ENCODE assay signal across 8 mouse cellular contexts in the genomic region with DNA sequence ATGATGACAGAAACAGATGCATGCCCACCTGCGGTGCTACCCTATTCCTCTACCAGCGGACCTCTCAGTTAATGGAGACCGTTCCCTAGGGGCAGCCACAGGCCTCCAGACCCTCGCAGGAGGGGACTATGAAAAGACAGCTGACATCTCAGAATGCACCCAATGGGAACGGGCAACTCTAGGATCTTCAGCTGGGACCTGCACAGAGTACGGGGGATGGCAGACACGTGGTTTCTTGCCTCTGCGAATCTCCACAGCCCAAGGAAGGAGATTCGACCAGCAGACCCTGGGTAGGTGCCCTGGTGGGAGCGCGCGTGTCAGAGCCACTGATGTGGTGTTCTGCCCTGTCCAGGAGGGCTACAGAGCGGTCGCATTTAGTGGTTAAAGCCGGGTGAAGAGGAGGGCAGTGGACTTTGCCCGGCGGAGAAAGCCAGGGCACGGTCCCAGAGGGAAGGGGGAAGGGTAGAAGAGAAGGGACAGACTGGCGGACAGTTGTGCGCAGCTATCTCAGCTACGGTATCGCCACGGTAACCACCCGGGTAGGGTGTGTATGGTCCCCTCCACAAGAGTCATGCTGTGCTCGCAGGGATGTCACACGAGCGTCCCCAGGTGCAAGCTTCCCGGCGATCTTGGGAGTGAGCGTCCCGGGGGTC. TPM values are rescaled to one million over a fixed set of nuclear protein-coding genes. Genes with fewer than 3 reads are reported as not detected.
DNase-seq lines count a peak whose midpoint lies in the region; ATAC-seq lines count a peak whose summit lies in the region.

No protein-coding gene starts in this region.

- H3K4me2 ChIP-seq in heart, embryonic 12.5 days, result peak overlapping the region; percentile 71
- peak overlapping the region; percentile 76 for H3K4me2 ChIP-seq in hindbrain, embryonic 16.5 days (ENCODE audit: low read length)
- peak overlapping the region; percentile 66 for H3K4me2 ChIP-seq in liver, embryonic 13.5 days
- H3K4me2 ChIP-seq in stomach, embryonic 14.5 days (replicated peaks; ENCODE audit: low read depth, low read length), result peak overlapping the region; percentile 73

- H3K4me1 ChIP-seq in heart, embryonic 12.5 days (replicated peaks), result peaks cover 15% of the 10 kb centered on the region; the same call in 1 of the 2 replicates
- H3K4me1 ChIP-seq in hindbrain, embryonic 16.5 days (ENCODE audit: control insufficient read depth, insufficient read depth, low read depth, low read length), result peaks cover 8% of the 10 kb centered on the region
- peaks cover 12% of the 10 kb centered on the region for H3K4me1 ChIP-seq in liver, embryonic 13.5 days (replicated peaks)
- H3K4me1 ChIP-seq in stomach, embryonic 14.5 days (ENCODE audit: control insufficient read depth, insufficient read depth, low read length), result 0 out of 2 replicates have a peak, but pooled peaks cover 4% of the 10 kb centered on the region

- no peak for DNase-seq in heart, postnatal 14 days
- DNase-seq in embryo, embryonic 11 days, result peak; percentile 21
- no peak for DNase-seq in liver, embryonic 13.5 days
- DNase-seq in left cerebral cortex, postnatal 36 days (ENCODE audit: low spot score in 2 of 2), result no peak
- DNase-seq in right cerebral cortex, postnatal 36 days (ENCODE audit: low spot score in 2 of 2), result no peak

- no peak overlapping the region for H3K27ac ChIP-seq in heart, embryonic 12.5 days (ENCODE audit: poor library complexity, severe bottlenecking)
- H3K27ac ChIP-seq in hindbrain, embryonic 16.5 days (ENCODE audit: low read depth, low read length), result no peak overlapping the region
- no peak overlapping the region for H3K27ac ChIP-seq in liver, embryonic 13.5 days
- H3K27ac ChIP-seq in stomach, embryonic 14.5 days (ENCODE audit: low read length), result no peak overlapping the region

- H3K36me3 ChIP-seq in heart, embryonic 12.5 days, result no peaks in the 10 kb centered on the region
- H3K36me3 ChIP-seq in hindbrain, embryonic 16.5 days (ENCODE audit: control insufficient read depth, insufficient read depth, low read length), result no peaks in the 10 kb centered on the region
- H3K36me3 ChIP-seq in liver, embryonic 13.5 days, result no peaks in the 10 kb centered on the region
- no peaks in the 10 kb centered on the region for H3K36me3 ChIP-seq in stomach, embryonic 14.5 days (ENCODE audit: control insufficient read depth, insufficient read depth, low read length)

- no peaks in the 10 kb centered on the region for H3K9me3 ChIP-seq in heart, embryonic 12.5 days (replicated peaks)
- no peaks in the 10 kb centered on the region for H3K9me3 ChIP-seq in hindbrain, embryonic 16.5 days (ENCODE audit: control insufficient read depth, low read length)
- H3K9me3 ChIP-seq in liver, embryonic 13.5 days (replicated peaks), result no peaks in the 10 kb centered on the region
- no peaks in the 10 kb centered on the region for H3K9me3 ChIP-seq in stomach, embryonic 14.5 days (ENCODE audit: control insufficient read depth, low read depth, low read length)

- no peak overlapping the region for H3K9ac ChIP-seq in heart, embryonic 12.5 days
- H3K9ac ChIP-seq in hindbrain, embryonic 16.5 days (ENCODE audit: low read depth, low read length), result peak overlapping the region; percentile 49
- H3K9ac ChIP-seq in liver, embryonic 13.5 days, result no peak overlapping the region
- H3K9ac ChIP-seq in stomach, embryonic 14.5 days (replicated peaks; ENCODE audit: low read depth, low read length), result peak overlapping the region; percentile 4; the same call in 1 of the 2 replicates

- intact Hi-C loops in heart, postnatal 14 days (cut with DNase I), result no loop called here
- intact Hi-C loops in left cerebral cortex, postnatal 36 days (cut with DNase I), result no loop called here

- under 1% methylated on average over 31 of the region's 31 CpGs for WGBS in heart, embryonic 12.5 days
- 0% methylated on average over 31 of the region's 31 CpGs for WGBS in hindbrain, embryonic 16.5 days
- WGBS in liver, embryonic 13.5 days (ENCODE audit: insufficient replicate concordance), result under 1% methylated on average over 31 of the region's 31 CpGs
- WGBS in stomach, embryonic 14.5 days, result under 1% methylated on average over 31 of the region's 31 CpGs

- ATAC-seq in heart, embryonic 12.5 days (ENCODE audit: insufficient number of reproducible peaks, low FRiP score), result peak; percentile 33
- ATAC-seq in hindbrain, embryonic 16.5 days, result peak; percentile 48
- ATAC-seq in liver, embryonic 13.5 days (ENCODE audit: low read depth), result peak; percentile 26
- ATAC-seq in stomach, embryonic 14.5 days (ENCODE audit: insufficient number of reproducible peaks, insufficient read depth, low FRiP score, low read depth), result peak; percentile 61

- H3K4me3 ChIP-seq in heart, embryonic 12.5 days, result peak overlapping the region; percentile 47
- H3K4me3 ChIP-seq in hindbrain, embryonic 16.5 days (ENCODE audit: low read length), result peak overlapping the region; percentile 48
- H3K4me3 ChIP-seq in liver, embryonic 13.5 days (replicated peaks), result peak overlapping the region; percentile 50
- H3K4me3 ChIP-seq in stomach, embryonic 14.5 days (ENCODE audit: low read depth, low read length), result peak overlapping the region; percentile 42

- H3K27me3 ChIP-seq in heart, embryonic 12.5 days (replicated peaks), result peaks cover 84% of the 10 kb centered on the region
- H3K27me3 ChIP-seq in hindbrain, embryonic 16.5 days (replicated peaks; ENCODE audit: control insufficient read depth, insufficient read depth, low read length), result peaks cover 31% of the 10 kb centered on the region
- H3K27me3 ChIP-seq in liver, embryonic 13.5 days, result peaks cover 77% of the 10 kb centered on the region
- H3K27me3 ChIP-seq in stomach, embryonic 14.5 days (ENCODE audit: control insufficient read depth, insufficient read depth, low read length), result peaks cover 28% of the 10 kb centered on the region

RNA-seq across cellular contexts. Expression of a gene that starts 0.6 kb away (rescaled TPM):
- 0.13 TPM in 1 of 2 replicates, not detected in the other for polyA plus RNA-seq in heart, embryonic 12.5 days (2016; fragmentation: Nextera tagmentation; extraction: Ambion mirVana)
- total RNA-seq in heart, postnatal 14 days (2021), result under 1 TPM; 0.61 to 0.86 TPM
- polyA plus RNA-seq in hindbrain, embryonic 16.5 days (2015; fragmentation: Nextera tagmentation; extraction: Ambion mirVana), result 3.5 and 8.1 TPM in 2 replicates
- polyA plus RNA-seq in liver, embryonic 13.5 days (2015; fragmentation: Nextera tagmentation; extraction: Ambion mirVana), result 0.81 and 1.3 TPM in 2 replicates
- polyA plus RNA-seq in stomach, embryonic 14.5 days (2014; fragmentation: Nextera tagmentation; extraction: Ambion mirVana), result 65.6 and 70.4 TPM in 2 replicates
- 10 to 100 TPM; 29.0 to 58.2 TPM for total RNA-seq in left cerebral cortex, postnatal 36 days (2021)

RNA-seq across cellular contexts. Expression of a gene that starts 29.1 kb away (rescaled TPM):
- 129 and 142 TPM in 2 replicates for polyA plus RNA-seq in heart, embryonic 12.5 days (2016; fragmentation: Nextera tagmentation; extraction: Ambion mirVana)
- total RNA-seq in heart, postnatal 14 days (2021), result 10 to 100 TPM; 90.8 to 90.9 TPM
- polyA plus RNA-seq in hindbrain, embryonic 16.5 days (2015; fragmentation: Nextera tagmentation; extraction: Ambion mirVana), result 179 and 191 TPM in 2 replicates
- 37.2 and 38.2 TPM in 2 replicates for polyA plus RNA-seq in liver, embryonic 13.5 days (2015; fragmentation: Nextera tagmentation; extraction: Ambion mirVana)
- 49.7 and 60.6 TPM in 2 replicates for polyA plus RNA-seq in stomach, embryonic 14.5 days (2014; fragmentation: Nextera tagmentation; extraction: Ambion mirVana)
- 100 to 1,000 TPM; 153 to 159 TPM for total RNA-seq in left cerebral cortex, postnatal 36 days (2021)

RNA-seq across cellular contexts. Expression of a gene that starts 49.9 kb away (rescaled TPM):
- polyA plus RNA-seq in heart, embryonic 12.5 days (2016; fragmentation: Nextera tagmentation; extraction: Ambion mirVana), result not detected in 2 replicates
- under 1 TPM in 1 of 2 experiments, not detected in 1; 0.90 TPM for total RNA-seq in heart, postnatal 14 days (2021)
- not detected in 2 replicates for polyA plus RNA-seq in hindbrain, embryonic 16.5 days (2015; fragmentation: Nextera tagmentation; extraction: Ambion mirVana)
- polyA plus RNA-seq in liver, embryonic 13.5 days (2015; fragmentation: Nextera tagmentation; extraction: Ambion mirVana), result 0.24 and 0.27 TPM in 2 replicates
- not detected in 2 replicates for polyA plus RNA-seq in stomach, embryonic 14.5 days (2014; fragmentation: Nextera tagmentation; extraction: Ambion mirVana)
- under 1 TPM in 1 of 2 experiments, not detected in 1; 0.17 TPM for total RNA-seq in left cerebral cortex, postnatal 36 days (2021)

Comparison
In these comparisons a context has a peak if more than half of its experiments do, and no peak if none do; other contexts are left out.
1. H3K9ac ChIP-seq: peak in hindbrain, embryonic 16.5 days (single experiment) and stomach, embryonic 14.5 days (single experiment); none in heart, embryonic 12.5 days (single experiment) and liver, embryonic 13.5 days (single experiment).
2. Peak in every context shown above with its lines, with median percentiles within 50 percentile points of each other: ATAC-seq, H3K4me2 ChIP-seq and H3K4me3 ChIP-seq.